Mouse (Mus musculus) CD4-positive naive resting alpha-beta T cell, adult 76 days (primary cell): ENCODE measurements around the gene Rnase2a. TPM values are rescaled to one million over a fixed set of nuclear protein-coding genes. Genes with fewer than 3 reads are reported as not detected.

ENCODE experiments used
- total RNA-seq: library from RNA; stranded (reverse); gene quantifications from one replicate; pipeline ENCODE4 v1.2.4, GENCODE M21; 2023

Gene Rnase2a
- not detected for total RNA-seq

GRCm38 (mm10) chr14:51256041-51256440 is at the start of gene Rnase2a:
Rnase2a (minus strand) TSS chr14:51256112.

Other genes starting within 250 kb of the Rnase2a start
- gene Rnase10, start 248.4 kb downstream of the Rnase2a start, total RNA-seq: not detected
- gene Rnase9, start 214.2 kb downstream of the Rnase2a start, total RNA-seq: not detected
- not detected for gene Rnase11, start 205.9 kb downstream of the Rnase2a start, total RNA-seq
- not detected for gene Rnase12, start 198.5 kb downstream of the Rnase2a start, total RNA-seq
- not detected for gene Olfr750, start 181.7 kb downstream of the Rnase2a start, total RNA-seq
- 0.73 TPM for gene Rnase4, start 165.0 kb downstream of the Rnase2a start, total RNA-seq
- not detected for gene Ang, start 165.0 kb downstream of the Rnase2a start, total RNA-seq
- not detected for gene Eddm3b, start 141.7 kb downstream of the Rnase2a start, total RNA-seq
- 8.2 TPM for gene Rnase6, start 132.2 kb downstream of the Rnase2a start, total RNA-seq
- not detected for gene Rnase1, start 109.3 kb downstream of the Rnase2a start, total RNA-seq
- gene Rnase2b, start 93.9 kb downstream of the Rnase2a start, total RNA-seq: not detected
- gene Ang2, start 57.0 kb downstream of the Rnase2a start, total RNA-seq: not detected
- not detected for gene Ear14, start 52.7 kb downstream of the Rnase2a start, total RNA-seq
- not detected for gene Gm7247, start 105.6 kb upstream of the Rnase2a start, total RNA-seq
- not detected for gene Vmn2r88, start 154.7 kb upstream of the Rnase2a start, total RNA-seq
- not detected for gene Vmn2r89, start 195.7 kb upstream of the Rnase2a start, total RNA-seq